Mouse (Mus musculus): ENCODE results near the gene Dgcr2.
A peak's percentile ranks its signal among the peaks of the same experiment; 100 is the strongest.

Dgcr2 gene

DNA sequence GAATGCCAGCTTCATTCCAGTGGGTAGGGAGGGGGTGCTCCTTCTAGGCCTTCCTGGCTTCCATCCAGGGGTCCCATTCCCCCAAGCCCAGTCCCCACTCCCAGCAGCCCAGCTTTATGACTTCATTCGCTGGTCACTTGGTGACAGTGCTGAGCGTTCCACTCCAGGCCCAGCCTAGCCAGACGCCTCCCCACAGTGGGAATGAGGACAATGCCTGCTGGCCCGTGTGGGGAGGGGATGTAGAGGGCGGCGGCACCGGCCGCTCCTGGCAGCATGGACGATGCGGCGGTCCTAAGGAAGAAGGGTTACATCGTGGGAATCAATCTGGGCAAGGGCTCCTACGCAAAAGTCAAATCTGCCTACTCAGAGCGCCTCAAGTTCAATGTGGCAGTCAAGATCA, at the start of gene Dgcr2, which contains the start of gene Tssk2:
Gene Dgcr2, minus strand, starts transcription at position 101 of the 400 bp plus-strand sequence.
Gene Tssk2, plus strand, starts transcription at position 176 of the 400 bp plus-strand sequence.
- DNase-seq = no peak

DNA sequence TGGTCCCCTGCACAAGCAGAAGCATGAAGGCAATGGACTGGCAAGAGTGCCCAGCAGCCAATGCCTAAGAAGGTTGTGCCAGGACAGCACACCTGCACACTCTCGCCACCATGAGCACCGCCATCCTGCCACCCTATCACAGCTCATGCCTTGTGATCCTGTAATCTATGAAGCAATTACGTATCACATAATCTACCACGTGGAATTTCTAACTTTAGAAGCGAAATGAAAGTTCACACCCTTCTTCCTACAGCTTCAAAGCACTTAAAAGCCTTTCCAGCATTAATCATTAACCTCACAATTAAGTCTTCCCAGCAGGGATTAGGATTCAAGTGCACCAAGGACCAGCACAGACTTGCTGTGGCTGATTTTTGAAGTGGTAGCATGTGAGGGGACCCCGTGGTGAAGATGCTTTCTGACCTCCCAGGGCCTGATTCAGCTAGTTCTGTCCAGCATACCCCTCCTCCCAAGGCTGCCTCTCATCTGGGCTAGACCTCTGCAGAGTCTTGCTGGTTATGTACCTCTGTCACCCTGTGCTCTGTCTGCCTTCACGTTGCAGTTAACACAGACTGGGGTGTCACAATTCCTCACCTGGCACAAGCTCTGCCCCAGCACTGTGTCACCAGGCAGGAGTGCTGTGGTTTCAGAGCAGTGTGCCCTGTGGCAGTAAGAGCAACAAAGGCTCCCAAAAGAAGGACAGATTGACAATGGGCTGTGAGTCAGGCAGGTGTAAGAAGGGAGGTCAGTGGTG, 46.9 kb upstream of the Dgcr2 start:
- peak in 1 of 2 experiments; percentile 64 for DNase-seq

DNA sequence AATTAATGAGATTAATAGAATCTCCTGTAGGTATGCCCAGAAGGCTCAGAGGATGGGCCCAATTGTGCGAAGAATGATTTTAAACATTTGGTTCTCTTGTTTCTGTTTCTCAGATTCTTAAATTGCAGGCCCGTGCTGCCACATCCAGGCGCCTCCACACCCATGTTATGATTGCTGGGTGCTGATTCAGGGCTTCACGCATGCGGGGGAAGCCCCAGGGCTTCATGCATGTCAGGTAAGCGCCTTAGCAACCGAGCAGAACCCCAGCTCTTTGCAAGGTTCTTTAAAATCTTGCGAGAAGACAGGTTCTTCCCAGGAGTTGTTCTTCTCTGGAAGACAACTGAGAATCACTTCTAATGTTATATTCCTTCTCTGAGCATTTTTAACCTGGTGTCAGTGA, 45.1 kb upstream of the Dgcr2 start:
- no peak for DNase-seq

DNA sequence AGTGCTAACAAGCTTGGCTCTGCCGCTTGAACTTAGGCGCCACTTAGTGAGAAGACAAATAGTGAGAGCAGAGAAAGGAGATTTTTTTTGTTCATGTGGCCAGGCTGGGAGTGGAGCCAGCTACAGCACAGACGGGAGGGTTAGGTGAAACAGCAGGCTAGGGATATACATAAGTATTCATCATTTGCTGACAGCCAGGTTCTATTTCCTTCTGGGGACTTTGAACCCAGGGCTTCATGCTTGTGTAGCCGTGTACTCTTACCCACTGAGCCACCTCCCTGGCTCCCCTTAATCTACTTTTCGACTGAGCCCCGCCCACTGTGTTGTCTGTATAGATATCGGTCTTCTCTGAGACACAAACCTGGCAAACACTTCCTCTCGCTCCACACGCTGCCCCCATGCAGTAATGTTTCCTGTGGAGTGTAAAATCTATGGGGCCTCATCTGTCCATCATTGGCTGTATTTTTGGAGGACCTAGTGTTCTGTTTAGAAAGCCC, 40.9 kb upstream of the Dgcr2 start:
- DNase-seq = no peak

DNA sequence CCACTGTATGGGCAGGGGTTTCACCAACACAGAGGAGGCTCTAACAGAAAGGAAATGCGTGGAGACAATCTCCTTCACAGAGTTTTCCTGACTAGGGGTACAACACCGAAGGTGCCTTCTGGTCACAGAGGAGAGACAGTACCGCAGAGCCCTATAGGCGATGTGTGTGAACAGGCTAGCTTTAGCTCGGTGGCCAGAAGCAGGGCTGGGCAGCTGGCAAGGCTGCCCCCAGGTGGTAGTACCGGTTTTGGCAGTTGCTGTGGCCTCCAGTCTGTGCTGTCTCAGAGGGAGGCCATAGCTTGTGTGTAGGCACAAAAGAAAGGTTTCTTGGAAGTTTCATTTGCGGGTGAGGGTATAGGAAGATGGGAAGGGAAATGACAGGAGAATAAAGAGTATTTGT, 40.5 kb upstream of the Dgcr2 start:
- peak; percentile 80 to 85 for DNase-seq

DNA sequence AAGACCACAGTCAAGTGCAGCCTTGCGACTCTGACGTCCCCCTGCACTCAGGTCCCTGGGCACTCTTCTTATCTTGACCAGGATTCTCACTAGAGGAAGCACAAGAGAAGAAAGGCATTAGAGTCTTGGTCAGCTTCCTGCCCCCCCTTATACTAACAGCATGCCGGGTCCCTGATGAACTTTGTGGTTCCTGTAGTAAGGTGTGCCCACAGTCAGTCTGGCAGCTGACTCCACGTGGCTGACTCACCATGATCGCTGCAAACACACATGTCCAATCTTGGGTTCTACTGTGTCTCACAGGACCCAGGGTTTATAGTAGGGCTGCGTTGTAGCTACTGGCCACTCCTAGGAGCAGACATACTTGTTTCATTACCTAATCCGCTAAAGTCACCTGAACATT, 39.8 kb upstream of the Dgcr2 start:
- DNase-seq = no peak

DNA sequence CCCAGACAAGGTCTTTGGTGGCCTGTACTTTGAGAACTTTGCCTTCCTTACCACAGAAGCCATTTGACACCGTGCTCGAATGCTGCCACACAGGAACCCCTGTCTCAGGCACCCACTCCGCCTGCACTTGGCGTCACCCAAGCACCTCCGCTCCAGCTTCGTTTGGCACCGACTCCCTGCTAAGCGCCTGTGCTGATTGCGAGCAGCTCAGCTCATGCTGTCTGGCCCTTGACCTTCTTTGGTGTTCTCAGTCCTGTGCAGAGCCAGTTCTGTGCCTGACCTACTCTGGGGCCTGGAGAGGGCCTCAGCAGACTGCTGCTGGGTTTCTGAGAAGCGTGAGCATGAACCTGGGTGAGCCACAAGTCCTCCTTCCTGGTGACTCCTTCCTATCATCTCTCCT, 38.4 kb upstream of the Dgcr2 start:
- DNase-seq = peak; percentile 43 to 74

DNA sequence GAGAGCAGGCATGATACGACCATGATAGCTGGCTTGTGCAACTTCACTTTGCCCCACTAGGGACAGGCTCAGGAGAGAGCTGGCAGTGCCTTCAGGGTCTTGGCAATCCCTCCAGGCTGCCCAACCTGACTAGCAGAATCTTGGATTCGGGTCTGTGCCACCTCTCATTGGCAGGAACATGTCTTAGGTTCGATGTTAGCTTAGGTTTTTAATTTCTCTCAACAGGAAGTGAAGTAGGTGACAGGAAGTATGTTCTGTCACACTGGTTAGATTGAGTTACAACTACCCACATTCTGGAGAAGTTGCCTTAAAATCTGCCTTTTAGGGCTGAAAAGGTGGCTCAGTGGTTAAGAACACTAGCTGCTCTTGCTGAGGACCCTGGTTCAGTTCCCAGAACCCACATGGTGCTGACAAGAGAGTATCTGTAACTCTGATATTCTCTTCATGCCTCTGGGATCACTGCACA, 36.1 kb upstream of the Dgcr2 start:
- no peak for DNase-seq

DNA sequence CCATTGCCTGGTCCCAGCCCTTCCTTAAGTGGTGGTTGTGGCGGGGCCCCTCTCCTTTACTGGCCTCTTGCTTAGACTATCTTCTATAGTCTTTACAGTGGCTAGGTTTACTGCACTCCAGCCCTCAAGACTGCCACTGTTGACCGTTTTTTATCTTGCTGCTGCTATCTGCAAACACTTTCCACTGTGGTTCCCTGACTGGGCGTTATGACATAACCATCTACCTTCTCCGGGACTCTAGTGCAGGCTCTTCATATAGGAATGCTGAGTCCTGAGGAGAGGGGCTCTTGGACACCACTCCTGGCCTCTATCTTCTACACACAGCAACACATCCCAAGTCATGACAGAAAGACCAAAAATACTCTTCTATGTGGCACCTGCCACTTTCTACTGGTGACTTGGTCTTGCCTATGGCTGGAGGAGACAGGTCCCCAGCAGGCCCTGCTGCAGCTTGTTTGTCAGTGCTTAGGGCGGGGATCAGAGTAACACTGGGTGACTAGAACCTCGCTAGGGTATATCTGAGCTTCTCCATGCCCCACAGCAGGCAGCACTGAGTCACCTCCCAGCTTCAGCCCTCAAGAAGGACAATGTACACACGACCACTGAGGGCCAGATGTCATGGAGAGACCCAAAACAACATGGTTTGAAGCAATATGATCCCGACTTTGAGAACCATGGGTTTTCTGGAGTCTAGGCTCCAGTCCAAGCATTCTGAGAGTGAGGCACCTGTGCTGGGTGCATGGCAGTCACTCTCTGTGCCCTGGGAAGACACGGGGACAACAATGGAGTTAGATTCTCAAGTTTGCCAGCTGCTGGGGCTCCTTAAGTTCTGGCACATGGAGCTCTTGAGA, 35.5 kb upstream of the Dgcr2 start:
- no peak for DNase-seq

DNA sequence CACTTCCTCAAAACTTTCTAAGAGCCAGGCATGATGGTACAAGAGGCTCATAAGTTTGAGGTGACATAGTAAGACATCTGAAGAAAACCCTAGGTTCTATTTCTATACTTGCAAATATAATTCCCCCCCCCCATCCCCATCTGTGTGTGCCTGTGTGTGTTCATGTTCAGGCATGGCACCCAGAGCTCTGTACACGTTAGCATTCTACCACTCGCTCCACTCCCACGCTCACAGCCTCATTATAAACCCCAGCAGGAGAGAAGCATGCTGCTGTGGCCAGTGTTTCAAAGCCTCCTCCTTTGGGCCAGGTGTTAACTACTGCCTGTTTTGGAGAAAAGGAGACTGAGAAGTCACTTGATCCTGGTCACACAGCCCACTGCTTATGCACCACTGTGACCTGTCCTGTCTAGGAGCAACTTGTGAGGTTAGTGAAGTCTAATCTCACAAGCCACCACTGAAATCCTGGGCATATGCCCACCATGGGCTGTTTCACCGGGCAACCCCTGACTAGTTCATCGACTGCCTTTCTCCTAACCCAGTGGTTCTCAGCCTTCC, 33.6 kb upstream of the Dgcr2 start:
- no peak for DNase-seq

DNA sequence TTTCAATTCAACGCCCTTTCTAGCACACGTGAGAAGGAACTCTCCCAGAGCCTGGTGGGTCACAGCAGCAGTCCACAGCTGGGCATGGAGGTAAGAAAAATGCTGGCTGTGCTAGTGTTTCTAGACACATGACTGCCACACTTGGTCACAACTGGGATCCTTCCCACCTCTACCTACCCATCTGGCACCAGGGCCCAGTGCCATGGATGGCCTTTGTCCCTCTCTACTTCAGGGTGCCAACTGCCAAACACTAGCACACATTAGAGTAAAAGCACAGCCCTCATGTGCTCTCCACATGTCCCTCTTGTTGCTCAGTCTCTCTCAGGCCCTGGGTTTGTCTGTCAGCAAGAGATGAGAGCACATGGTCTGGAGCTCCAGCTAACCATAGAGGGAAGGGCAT, 31.3 kb upstream of the Dgcr2 start:
- no peak for DNase-seq

DNA sequence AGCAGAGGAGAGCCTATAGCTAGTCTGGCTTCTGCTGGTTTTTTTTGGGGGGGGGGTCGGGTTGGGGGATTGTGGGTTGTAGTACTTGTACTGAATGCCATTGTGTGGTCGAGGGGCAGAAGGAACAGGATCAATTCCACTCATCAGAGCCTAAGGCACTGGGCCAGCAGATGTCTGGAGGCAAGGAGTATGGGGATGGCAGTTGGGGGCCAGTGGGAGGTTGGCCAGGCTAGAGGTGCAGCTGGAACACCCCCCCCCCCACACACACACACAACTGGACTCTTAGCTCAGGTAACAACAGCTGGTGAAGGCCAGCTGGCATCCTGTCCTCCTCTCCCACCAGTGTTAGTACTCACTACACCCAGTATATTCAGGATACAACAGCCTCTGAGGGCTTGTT, 30.8 kb upstream of the Dgcr2 start:
- DNase-seq = no peak

DNA sequence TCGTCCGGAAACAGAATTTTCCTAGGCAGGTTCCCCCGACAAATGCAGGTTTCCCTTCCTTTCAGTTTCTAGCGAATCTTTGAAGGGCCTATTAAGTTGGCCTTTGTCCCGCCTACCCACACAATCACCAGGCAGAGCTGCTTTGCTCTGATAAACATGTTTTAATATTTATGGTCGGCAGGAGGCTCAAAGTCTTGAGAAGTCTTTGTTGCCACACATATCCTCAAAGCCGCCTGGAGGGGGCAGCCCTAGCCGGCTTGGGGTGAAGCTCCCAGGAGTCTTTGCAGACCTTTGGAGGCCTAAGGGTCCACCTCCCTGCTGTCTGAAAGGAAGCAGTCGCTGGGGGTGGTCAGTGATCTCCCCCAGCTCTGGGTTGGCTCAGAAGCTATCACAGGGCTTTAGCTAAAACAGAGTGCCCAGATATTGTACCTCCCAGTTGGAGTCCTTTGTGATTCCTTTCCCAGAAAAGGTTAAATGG, 30.3 kb upstream of the Dgcr2 start:
- peak; percentile 90 to 93 for DNase-seq

DNA sequence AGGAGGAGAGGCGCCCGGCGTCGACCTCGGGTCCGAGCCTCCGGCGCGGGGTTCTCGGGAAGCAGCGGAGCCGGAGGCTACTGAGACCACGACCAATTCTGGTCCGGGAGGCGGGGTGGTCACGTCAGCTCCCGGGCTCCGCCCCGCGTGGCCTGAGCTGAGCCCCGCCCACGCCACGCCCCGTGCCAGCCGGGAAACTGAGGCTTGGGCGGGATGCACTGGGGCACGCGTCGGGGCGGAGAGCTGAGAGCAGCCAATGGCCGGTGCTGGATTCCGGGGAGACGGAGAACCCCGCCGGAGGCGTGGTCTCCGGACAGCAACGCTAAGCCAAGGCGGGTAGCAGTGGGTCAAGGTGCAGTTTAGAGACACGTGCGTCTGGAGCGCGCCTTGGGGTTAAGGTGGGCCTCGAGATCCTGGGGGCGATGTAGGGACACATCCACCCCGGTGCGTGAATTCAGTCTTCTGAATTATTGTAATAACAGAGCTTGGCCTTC, 29.8 kb upstream of the Dgcr2 start, which contains the start of gene Slc25a1:
Gene Slc25a1, minus strand, starts transcription at position 133 of the 494 bp plus-strand sequence.
- DNase-seq = peak; percentile 83 to 87

DNA sequence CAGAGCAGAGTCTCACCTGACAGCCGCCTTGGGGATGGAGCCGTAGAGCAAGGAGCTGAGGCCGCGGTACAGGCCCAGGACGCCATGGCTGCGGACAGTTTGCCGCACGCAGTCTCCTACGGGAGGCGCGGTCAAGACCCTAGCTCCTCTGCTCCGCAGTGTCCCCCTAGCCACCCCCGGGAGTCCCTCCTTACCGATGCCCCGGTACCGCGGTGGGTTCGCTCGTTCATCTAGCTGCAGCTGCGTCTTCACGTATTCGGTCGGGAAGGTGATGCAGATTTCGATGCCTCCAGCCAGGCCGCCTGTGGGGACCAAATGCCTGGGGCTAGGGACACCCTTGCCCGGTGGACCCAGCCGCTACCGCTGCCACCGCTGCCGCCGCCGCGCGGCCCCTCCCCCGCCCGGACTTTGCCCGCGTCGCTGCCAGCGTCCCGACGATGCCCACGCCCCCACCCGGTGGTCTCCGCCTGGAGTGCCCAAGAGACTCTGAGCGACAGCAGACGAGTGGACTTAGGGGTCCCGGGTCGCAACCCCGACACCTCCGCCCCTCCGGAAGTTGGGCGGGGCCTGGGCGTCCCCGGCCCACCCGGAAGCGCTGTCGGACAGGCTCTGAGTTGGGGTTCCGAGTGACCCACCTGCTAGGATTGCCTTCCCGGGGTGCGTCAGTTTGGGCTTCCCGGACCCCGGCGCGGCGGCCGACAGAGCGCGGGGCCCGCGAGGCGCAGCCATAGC, 29.2 kb upstream of the Dgcr2 start:
- peak in 1 of 2 experiments; percentile 60 for DNase-seq

DNA sequence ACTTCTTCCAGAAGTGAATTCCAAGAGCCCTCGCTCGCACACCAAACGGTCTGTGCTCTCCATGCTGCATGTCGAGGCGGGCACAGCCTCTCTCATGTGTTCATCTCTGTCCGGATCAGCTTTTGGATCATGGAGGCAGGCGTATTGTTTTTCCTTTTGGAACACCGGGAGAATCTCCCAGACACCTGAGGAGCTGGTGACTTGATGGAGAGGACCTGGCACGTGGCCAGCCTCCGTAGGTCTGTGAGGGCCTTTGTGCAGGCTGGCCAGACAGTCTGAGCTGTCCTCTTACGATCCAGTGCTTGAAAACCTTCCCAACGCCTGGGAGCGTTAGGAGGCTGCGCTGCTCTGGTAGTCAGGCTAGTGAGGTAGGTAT, 23.8 kb upstream of the Dgcr2 start:
- no peak for DNase-seq

DNA sequence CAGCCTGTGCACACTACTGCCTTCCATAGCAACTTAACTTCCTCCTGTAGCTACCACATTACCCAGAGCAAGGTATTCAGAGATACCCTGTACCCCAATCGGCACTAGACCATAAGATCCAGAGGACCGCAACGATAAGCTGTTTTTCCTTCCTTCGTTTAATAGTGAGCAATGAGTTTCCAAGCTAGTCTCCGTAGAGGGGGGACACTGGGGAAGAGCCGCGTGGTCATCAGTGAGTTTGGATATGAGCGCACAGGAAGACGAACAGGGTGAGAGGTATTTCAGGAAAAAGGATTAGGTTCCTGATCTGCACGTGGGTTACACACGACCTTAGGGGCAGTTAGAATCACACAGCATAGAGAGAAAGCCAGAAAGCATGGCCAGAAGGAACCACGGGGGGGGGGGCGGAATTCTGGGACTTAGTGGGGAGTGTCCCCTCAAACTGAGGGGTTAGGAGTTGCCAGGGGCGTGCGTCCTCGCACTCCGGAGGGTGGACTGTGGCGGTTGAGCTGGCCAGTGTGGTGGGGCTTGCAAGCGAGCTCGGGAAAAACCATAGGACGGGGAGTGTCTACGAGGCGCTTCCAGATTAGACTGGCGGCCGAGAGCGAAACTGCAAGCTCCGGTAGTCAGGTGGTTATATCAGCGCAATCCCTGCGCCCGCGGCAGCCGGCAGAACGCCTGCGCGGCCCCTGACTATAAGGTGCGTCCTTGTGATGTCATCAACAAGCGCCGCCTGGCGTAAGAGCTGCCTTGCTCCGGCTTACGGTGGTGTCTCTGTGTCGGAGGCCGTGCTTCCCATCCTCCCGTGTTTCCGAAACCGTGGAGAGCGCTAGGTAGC, 23.2 kb upstream of the Dgcr2 start:
- DNase-seq = peak; percentile 96 to 97

DNA sequence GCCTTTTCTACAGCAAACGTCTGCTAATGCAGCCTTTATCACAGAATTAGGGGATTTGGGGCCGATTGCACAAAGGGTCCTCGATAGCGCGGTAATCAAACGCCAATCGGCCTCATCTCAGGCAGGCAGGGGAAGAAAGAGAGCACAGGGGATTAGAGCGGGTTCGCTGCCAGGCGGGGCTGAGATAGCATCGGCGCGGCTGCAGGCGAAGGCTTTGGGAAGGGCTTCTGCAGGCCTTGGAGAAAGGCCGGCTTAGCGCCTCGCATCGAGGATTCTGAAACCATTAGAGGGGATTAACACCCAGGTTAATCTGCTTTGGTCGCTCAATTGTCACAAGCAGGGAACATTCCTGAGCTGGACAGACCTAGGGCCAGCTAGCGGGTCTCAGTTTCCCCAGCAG, 22.2 kb upstream of the Dgcr2 start:
- no peak for DNase-seq

DNA sequence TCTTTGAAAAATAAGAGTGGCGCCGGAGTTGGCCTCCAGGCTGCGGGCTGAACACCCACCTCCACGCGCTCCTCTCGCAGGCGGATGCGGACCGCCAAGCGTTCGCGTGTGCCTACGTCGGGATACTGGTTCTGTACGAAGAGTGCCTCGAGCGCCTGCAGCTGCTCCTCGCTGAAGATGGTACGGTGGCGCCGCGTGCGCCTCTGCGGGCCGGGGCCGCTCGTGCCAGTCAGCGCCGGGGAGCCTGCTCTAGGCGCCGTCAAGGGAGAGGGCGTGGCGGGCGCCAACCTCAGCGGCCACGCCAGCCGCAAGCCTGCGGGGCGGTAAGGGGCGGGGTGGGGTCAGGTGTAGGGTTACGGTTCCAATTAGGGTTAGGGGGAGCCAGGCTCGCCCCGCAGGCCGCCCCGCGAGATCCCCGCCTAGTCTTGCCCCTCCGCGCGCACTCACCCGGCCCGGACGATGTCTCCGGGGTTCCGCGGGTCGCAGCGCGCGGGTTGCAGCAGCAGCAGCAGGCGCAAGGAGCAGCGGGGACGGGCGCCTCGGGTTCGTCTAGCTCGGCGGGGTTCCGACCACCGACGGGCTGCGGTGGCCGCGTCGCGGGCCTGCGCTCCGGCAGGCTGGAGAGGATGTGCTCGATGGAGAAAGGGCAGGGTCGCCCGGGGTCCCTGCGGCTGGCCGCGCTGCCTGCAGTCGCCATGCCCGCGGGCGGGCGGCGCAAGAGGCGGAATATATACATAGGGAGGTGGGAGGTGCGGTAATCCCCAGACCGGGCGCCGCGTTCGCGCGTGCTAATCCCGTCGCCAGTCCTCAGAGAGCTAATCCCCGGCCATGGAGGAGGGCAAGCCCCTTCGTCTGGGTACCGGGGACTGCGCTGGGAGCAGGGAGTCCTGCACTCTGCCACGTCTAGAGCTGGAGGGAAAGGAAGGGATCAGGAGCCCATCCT, 16.2 kb upstream of the Dgcr2 start, which contains the start of gene Gsc2:
Gene Gsc2, minus strand, starts transcription at position 753 of the 943 bp plus-strand sequence.
- peak in 1 of 2 experiments; percentile 47 for DNase-seq

DNA sequence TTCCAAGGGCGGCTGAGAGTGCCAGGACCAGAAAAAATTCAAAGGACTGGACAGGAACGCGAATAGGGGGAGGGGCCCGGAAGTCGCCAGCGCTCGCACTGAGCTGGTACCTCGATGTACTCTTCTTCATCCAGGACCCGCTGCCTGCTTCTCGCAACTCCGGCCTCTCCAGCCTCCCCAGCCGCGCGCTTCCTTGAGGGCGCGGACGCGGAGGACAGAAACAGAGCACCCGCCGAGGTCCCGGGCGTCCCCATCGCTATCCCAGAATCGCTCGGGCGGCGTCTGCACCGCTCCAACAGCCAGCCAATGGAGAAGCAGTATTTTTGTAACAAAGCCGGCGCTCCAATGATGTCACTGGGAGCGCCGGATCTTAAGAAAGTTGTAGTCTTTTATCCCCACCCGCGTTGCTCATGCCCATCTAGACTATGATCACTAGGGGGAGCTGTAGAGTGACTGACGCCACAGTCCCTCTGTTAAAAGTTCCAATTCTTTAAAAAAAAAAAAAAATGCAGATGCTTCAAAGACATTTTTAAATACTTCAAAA, 12.8 kb upstream of the Dgcr2 start, which contains the start of gene Ess2:
Gene Ess2, minus strand, starts transcription at position 297 of the 544 bp plus-strand sequence.
- DNase-seq = peak; percentile 92 to 93
